Mouse (Mus musculus) cerebellum, postnatal 4 days (tissue): ENCODE results near the gene Btrc.
A peak's percentile ranks its signal among the peaks of the same experiment; 100 is the strongest.

Experiments used
- DNase-seq, 2 experiments: peaks; one replicate each; pipeline ENCODE4 v3.0.0; 2022; ENCODE audit warnings: low spot score in 2 of 2, mixed read lengths in 1 of 2

The Btrc gene

DNA sequence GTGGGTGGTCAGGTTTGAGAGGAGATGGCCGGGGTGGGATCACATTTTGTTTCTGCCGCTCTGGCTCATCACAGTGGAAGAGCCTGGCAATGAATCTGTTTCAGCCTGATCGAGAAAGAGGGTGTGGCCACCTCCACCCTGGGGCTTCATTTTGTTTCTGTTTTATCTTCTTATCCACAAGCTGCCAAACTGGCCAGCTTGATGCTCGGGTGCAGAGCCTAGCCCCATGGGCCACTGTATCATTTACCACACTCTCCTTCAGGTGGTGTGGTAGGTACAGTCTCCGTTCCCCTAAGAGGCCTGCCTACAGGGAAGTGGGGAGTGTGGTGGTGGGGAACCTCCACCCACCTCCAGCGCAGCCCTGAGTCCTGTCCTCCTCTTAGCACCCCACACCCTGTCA is 209.5 kb downstream of the Btrc start:
- no peak for DNase-seq

DNA sequence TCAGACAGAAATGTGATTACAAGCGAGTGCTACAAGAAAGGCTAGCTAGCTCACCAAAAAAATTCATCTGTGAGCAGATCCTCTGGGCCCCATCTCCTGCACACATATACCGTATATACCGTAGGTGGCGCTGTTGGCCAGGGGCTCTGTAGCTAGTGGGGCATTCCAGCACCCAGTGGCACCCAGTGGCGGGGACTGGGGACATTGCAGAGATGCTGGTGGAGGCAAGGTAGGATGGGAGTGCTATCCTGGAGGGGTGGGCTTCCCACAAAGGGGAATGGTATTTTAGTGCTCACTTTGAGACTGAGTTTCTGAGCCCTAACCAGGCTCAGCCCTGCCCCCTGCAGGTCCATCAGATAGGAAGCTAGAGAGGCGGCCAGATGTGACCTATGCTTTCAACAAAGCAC is 210.3 kb downstream of the Btrc start:
- DNase-seq, result peak in 1 of 2 experiments; percentile 77

DNA sequence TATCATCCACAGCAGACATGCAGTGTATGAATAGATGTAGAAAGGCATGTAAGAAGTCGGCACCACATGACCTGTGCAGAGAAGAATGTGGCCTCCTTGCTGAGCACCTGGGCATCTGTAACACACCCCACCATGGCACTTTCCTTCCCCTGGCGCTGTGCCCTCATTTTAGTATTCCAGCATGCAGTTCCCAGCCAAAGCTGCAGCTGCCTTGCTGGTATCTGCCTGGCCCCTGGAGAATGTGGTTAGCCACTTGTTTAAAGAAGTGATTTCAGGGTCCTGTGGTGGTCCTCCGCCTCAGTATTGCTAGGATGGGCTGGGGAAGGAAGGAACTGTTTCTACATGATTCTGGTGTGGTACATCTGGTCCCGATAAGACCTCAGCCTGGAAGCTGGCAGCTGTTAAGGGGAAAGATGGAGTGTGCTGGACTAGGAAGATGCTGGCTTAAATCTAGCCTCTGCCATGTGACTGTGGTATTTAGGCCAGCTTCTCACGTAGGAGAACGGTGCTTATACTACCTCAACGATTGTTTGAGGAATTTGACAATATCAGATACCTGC is 210.9 kb downstream of the Btrc start:
- DNase-seq, result no peak

DNA sequence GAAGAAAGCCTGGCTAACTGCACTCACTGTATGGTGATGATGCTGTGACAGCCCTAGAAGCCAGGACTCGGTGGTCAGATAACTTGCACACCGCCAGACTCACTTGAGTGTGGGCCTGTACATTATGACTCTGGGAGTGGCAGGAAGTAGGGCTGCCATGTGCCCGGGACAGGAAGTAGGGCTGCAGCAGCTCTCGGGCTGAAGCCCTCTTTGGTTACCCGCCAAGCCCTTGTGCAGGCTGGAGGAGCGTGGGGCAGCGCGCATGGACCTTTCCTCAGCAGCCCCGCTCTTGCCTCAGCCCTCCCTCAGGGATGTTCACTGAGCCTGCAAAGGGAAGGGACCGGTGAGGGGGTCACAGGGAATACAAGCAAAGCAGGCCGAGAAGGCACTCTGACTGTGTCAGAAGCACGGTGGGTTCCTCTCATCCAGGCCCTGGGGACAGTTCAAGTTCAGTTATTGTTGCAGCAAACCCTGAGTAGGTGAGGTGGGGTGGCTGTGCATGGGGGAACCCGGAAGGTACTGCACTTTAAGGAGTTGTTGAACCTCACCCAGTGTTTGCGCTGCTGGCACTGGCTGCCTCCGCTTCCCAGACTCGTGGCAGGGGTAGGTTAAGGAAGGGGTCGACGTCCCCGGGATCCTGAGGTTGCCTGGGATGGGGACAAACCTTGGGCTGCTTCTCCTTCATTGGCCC is 211.6 kb downstream of the Btrc start:
- no peak for DNase-seq

DNA sequence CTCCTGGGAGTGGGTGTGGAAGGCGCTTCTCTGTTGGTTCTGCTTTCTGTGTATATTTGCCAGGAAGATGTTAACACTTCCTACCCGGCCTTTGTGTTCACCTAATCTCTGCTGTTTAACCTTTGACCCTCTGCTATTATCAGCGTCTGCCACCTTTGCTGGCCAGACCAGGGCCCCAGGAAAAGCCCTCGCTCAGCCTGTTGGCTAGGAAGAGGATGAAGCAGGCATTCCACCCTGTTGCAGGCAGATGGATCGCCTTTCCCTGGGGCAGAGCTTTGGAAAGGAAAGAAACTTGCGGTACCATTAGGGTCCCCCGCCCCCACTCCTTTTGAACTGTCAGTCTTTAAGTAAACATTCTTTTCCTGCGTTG is 212.1 kb downstream of the Btrc start:
- DNase-seq, result no peak

DNA sequence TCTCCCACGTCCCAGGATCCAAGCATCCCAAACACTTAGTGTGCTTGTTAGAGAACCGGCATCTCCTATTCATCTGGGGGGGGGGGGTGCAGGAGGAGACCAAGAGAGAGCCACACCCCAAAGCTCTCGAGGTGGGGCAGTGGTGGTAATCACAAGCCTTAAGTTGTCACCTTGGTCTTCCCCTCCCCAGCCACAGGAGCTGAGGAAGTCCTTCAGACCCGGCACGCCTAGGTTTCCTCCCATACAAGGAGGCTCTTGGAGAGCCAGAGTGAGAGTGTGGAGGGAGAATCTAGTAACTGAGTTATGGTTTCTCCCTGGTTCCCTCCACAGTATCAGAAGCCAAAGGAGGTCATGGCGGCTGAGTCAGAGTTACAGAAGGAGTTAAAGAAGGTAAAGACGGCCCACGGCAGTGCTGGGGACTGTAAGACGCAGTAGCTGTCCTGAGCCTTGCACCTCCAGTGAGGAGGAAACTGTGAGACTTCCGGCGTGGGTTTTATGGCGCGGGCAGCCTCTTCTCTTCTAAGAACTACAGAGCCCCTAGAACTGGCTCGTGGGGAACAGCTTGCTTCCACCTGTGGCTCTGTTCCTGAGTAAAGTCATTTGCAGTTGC is 213.7 kb downstream of the Btrc start:
- DNase-seq, result no peak

DNA sequence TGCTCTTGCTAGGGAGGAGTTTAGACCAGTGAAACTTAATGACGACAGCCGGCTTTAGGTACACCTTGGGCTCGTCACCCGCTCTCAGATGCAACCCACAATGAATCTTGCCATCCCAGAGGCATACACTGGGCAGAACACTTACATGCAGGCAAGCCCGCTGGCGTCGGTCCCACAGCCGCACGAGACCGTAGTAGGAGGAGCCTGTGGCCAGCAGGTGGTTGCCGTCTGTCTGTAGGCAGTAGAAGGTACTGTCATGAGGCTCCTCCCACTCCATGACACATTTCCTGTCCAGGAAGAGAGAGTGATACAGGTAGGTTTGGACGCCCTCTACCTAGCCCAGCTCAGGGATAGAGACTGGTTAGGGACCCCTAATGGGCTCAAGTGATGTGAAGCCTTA is 215.4 kb downstream of the Btrc start:
- DNase-seq, result no peak

DNA sequence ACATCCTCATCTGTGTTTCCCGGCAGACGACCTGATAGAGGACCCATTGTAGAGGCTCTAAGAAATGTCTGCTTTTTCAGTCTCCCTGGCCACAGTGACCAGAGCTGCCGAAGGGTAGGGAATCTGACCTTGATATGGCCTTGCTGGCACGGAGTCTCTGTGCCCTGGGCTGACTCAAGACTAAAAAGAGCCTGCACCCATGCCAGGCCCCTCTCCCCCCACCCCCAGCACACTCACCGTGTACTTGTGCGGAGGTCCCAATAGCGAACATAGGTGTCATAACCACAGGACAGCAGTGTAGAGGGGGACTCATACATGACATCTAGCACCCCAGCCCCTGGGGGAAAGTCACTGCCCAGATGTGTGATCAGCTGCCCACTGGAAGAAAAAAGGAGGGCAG is 215.9 kb downstream of the Btrc start:
- no peak for DNase-seq
